Mouse (Mus musculus) gastrocnemius, postnatal 25 days (tissue): Measurements from ENCODE around the gene Zbtb2. TPM values are rescaled to one million over a fixed set of nuclear protein-coding genes. Genes with fewer than 3 reads are reported as not detected.

Source experiments
- DNase-seq: peaks from one replicate; pipeline ENCODE4 v3.0.0; 2022
- total RNA-seq, 2 experiments: library from RNA; stranded (reverse); gene quantifications; 1 replicate in 1 of 2; 2 replicates in 1 of 2; pipeline ENCODE4 v1.2.3; 2021

Zbtb2 gene
- total RNA-seq, 2 experiments from 2014 or later, result 4.6 to 4.8 TPM

DNA sequence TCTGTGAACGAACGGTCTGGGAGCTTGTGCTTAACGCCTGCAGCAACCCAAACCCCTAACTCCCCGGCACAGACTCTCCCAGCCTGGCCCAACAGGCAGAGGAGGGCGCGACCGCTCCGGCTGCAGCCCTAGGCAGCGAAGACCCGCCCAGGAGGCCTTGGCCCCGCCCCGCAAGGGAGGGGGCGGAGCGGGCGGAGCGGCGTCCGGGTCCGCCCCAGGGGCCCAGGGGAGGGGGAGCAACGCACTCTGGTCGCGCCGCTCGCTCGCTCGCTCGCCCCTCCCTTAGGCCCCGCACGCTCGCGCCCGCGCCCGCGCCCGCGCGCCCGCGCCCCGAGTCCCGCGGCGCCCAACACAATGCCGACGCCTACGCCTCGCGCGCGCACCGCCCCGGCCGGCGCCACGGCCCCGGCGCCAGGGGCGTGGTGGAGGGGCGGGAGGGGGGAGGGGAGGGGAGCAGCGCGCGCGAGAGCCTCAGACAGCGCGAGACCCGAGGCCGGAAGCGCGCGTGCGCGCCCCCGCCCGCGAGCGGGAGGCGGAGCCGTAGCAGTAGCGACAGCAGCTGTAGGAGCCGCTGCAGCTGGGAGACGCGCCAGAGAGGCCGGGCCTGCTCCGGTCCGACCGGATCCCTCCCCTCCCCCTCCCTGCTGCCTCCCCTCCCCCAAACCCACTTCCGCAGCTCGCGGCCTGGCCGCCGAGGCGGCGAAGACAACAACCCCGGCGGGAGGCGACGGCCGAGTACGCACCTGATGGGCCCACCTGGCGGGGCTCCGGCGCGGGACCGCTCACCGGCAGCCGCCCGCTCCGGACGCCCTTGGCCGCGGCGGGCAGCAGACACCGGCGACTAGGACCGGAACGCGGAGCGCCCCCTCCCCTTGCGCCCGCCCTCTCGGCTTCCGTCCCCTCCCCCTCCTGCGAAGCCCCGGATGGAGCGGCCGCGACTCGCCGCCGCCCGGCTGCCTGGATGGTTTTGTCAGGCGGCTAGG is 1.0 kb downstream of the Zbtb2 start:
- DNase-seq, result peak; percentile 97

DNA sequence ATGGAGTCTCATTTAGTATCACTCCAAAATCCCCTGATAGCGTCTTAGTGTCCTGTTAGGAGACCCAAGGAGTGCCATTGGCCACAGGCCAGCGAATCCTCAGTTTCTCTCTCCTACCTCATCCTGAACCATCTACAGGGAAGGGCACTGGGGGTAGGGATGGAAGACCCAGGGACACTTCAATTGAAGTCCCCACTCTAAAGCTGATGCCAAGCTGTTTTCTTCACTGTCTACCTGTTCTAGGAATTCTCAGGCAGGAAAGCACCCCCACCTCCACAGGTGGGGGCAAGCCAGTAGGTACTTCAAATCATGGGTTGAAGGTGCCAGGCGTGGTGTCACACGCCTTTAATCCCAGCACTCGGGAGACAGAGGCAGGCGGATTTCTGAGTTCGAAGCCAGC is 3.7 kb downstream of the Zbtb2 start:
- no peak for DNase-seq

DNA sequence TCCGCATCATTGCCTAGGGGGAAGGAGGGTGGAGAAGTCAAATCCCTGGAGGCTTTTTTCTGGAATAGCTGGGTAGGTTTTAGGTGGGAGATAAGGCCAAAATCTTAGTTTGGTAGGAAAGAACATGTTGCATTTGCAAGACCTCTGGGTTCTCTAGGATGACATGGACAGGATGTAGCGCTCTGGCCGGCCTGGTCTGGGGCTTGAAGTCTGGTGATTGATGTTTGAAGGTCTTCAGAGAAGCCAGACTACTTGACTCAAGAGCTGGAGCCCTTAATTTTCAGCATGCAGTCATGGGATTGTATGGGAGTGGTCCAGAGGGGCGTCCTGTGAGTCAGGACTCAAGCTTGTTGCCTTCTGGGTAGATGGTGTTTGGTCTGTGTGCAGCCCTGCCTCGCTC is 7.2 kb downstream of the Zbtb2 start:
- no peak for DNase-seq

DNA sequence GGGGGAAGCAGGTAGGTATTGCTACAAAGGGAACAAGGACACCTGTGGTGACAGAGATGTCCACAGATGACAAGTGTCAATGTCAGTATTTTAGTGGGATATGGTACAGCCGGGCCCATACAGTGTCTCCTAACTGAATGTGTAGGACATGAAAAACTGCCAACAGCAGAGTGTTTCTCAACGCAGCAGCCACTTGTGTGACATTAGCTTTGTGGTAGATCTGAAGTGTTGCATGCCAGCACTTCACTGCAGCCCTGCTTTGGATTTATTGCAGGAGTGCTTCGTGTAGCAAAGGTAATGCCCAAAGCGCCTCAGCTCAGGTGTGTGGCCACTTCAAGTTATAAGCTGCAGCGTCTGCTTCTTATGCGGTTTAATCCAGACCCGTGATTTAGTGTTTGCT is 11.0 kb downstream of the Zbtb2 start:
- DNase-seq, result no peak

DNA sequence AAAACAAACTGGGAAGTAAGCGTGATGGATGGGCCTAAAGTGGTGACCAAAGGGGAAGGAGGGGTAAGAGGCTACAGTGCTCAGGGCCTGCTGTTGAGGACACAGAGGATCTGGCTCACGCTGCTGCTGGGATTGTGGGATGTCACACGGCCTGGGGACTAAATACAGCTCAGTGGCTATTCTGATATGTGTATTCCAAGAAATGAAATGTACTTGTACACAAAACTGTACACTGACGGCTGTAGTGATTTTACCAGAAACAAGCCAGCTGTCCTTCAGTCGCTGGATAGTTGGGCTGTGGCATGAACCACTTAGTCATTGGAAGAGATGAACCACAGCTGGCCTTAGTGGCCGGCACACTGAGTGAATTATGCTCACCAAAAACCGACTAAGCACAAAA is 11.4 kb downstream of the Zbtb2 start:
- no peak for DNase-seq

DNA sequence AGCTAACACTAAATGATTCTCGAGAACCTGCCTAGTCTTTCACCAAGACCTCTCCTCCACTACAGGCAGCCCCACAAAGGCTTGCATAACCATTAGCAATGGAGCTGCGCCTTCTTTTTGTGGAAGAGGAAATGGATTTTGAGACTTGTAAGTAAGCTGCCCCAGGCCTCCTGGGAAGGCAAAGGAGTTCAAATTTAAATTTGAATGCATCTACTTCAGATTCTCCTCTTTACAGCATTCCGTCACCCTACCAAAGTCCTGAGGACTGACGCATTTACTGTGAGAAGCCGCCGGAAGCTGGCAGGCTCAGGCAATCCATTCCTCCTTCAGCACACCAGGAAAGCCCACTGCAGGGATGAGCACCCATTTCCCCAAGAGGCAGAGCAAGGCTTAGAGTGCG is 12.6 kb downstream of the Zbtb2 start:
- DNase-seq, result no peak

DNA sequence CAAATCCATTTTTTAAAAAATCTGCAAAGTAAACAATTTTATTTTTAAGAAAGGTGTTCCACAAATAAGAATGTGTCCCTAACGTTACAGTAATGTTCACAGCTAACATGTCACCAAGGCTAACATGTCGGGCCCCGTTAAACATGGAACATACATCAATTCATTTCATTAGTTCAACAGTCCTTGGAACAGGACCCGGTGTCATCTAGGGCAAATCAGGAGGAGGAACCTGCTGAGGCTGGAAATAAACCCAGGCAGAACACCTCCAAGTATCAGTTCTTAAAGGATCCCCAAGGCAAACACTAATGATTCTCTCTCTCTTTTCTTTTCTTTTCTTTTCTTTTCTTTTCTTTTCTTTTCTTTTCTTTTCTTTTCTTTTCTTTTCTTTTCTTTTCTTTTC is 13.2 kb downstream of the Zbtb2 start:
- no peak for DNase-seq

DNA sequence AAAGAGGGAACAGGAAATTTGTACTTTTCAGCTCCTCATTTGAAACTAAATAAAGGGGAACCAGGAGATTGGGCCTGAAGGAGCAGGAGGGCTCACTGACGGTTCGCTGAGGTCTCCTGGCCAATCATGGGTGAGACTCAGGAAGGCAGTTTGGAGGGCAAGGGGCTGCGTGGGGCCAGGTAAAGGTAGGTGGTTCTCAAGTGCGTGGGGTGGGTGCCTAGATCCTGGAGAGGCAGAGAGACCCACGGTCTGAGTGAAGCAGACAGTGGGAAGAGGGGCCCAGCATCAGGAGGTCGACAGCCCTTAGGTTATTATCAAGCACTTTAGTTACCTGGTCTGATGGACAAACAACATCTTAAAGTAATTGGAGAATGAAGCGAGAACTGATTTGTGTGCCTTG is 13.7 kb downstream of the Zbtb2 start:
- no peak for DNase-seq

DNA sequence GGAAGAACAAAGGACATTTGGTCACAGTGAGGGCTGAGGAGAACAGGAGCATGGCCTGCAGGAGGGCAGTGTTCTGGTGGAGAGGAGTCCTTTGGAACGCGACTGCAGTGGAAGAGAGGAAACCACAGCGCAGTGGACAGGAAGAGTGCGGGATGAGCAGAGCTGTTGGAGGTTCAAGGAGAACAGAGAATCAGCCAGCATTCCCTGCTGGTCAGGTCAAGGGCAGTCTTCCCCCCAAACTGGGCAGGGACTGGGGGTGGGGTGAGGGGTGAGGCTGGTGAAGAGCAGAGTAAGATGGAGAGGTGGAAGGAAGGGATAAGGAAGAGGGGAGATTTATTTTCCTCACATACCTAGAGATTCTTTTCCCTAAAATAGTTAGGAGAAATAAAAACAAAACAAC is 14.3 kb downstream of the Zbtb2 start:
- no peak for DNase-seq

DNA sequence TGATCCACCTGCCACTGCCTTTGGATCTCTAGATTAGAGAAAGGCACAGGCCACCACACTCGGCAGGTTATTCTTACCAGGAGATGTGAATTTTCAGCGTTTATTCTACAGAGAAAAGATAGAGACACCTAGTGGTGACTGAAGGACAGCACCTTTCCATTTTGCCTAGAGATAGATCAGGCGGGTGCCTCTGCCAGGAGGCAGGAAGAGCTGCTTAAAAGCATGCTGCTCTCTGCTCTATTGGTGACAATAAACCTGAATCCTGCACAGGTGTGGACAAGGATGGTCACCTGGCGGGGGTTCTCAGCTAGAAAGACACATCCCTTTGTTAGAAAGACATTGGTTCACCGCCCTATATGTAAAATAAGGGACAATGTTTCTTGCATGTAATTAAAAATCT is 15.9 kb downstream of the Zbtb2 start:
- no peak for DNase-seq

DNA sequence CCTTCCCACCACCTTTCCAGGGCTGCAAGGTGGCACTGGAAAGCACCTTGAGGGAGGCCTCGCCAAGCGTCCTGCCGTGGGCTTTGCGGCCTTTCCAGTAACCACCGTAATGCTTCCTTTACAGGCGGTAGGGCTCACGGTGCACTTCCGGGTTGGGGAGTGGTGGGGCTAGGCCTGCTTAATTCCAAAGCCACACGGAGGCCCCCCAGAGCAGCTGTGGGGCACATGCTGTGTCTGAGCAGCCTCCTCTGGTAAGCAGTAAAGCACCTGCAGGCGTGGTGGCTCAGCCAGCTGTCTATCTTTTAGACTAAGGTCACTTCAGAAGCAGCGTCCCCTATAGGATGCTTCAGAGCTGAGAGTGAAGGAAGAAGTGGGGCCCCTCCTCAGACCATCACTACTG is 17.8 kb downstream of the Zbtb2 start:
- DNase-seq, result no peak

DNA sequence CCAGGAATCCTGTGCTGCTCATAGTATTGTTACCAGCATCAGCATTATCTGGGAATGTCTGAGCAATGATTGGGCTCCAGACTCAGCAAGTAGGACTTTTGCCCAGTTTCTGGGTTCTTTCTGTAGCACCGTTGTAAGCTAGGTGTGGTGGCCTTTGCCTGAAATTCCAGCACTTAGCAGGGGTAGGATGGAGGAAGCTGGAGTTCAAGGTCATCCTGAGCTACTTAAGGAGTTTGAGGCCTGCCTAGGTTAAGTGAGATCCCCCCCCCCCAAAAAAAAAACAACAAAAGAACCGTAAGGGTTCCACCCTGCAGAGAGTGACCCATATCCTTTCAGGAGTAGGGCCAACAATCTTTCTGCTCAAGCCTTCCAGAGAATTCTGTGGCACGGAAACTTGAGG is 23.3 kb downstream of the Zbtb2 start:
- DNase-seq, result no peak

DNA sequence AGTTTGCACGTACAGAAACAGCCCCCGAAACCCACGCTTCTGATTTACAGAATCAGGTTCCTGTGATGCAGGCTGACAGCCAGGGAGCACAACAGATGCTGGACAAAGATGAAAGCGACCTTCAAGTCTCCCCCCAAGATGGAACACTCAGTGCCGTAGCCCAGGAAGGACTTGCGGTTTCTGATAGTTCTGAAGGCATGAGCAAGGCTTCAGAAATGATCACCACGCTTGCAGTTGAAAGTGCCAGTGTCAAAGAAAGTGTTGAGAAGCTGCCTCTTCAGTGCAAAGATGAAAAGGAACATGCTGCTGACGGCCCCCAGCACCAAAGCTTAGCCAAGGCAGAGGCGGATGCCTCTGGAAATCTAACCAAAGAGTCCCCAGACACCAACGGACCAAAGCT is 30.5 kb downstream of the Zbtb2 start:
- no peak for DNase-seq

DNA sequence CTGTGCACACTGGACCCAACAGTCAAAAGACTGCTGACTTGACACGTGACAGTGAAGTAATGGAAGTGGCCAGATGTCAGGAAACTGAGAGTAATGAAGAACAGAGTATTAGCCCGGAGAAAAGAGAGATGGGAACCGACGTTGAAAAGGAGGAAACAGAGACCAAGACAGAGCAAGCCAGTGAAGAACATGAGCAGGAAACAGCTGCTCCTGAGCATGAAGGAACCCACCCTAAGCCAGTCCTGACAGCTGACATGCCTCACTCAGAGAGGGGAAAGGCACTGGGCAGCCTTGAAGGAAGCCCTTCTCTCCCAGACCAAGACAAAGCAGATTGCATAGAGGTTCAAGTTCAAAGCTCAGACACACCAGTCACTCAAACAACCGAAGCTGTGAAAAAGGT is 31.3 kb downstream of the Zbtb2 start:
- DNase-seq, result no peak

DNA sequence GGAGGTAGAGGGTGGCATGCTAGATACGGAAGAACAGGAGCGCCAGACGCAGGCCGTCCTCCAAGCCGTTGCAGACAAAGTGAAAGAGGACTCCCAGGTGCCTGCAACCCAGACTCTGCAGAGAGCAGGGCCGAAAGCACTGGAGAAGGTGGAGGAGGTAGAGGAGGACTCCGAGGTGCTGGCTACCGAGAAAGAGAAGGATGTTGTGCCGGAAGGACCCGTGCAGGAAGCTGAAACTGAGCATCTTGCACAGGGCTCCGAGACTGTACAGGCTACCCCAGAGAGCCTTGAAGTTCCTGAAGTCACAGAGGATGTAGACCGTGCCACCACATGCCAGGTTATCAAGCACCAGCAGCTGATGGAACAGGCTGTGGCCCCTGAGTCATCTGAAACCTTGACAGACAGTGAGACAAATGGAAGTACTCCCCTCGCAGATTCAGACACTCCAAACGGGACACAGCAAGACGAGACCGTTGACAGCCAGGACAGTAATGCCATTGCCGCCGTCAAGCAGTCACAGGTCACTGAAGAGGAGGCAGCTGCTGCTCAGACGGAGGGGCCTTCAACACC is 31.9 kb downstream of the Zbtb2 start:
- DNase-seq, result no peak

DNA sequence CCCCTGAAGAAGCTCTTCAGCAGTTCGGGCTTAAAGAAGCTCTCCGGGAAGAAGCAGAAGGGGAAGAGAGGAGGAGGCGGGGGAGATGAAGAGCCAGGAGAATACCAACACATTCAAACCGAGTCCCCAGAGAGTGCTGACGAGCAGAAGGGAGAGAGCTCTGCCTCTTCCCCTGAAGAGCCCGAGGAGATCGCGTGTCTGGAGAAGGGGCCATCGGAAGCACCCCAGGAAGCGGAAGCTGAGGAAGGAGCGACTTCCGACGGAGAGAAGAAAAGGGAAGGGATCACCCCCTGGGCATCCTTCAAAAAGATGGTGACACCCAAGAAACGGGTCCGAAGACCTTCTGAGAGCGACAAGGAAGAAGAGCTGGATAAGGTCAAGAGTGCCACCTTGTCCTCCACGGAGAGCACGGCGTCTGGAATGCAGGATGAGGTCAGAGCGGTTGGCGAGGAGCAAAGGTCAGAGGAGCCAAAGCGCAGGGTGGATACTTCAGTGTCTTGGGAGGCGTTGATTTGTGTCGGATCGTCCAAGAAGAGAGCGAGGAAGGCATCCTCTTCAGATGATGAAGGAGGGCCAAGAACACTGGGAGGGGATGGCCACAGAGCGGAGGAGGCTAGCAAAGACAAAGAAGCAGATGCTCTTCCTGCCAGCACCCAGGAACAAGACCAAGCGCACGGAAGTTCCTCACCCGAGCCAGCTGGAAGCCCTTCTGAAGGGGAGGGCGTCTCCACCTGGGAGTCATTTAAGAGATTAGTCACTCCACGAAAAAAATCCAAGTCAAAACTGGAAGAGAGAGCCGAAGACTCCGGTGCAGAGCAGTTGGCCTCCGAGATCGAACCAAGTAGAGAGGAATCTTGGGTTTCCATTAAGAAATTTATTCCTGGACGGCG is 33.3 kb downstream of the Zbtb2 start:
- peak; percentile 62 for DNase-seq

DNA sequence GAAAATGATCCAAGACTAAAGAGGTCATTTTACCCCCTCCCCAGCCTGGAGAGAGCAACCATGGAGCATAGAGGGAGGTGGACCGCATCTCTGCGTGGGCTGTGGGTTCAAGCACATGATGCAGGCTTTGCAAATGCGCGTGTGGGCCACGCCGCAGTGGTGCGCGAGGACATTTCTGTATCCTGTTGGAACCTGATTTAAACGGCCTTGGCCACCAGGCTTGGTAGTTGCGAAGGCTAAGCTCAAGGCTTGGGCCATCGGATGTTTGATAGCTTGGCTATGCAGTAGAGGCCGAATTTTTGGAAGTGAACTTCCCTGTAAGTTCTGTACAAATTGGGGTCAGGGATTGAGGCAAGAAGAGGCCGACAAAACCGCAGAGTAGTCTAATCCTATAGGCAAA is 40.3 kb downstream of the Zbtb2 start:
- no peak for DNase-seq

DNA sequence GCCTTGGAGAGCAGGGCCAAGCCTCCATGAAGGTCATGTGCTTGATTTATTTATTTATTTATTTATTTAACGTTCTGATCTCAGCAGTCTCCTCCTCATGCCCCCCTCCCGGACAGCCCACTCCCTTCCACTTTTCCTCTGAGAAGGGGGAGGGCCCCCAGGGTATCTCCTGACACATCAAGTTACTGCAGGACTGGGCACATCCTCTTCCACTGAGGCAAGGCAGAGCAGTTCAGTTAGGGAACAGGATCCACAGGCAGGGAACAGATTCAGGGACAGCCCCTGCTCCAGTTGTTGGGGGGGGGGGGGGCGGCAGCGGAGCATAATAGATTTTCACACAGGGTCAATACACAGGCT is 40.8 kb downstream of the Zbtb2 start:
- no peak for DNase-seq

DNA sequence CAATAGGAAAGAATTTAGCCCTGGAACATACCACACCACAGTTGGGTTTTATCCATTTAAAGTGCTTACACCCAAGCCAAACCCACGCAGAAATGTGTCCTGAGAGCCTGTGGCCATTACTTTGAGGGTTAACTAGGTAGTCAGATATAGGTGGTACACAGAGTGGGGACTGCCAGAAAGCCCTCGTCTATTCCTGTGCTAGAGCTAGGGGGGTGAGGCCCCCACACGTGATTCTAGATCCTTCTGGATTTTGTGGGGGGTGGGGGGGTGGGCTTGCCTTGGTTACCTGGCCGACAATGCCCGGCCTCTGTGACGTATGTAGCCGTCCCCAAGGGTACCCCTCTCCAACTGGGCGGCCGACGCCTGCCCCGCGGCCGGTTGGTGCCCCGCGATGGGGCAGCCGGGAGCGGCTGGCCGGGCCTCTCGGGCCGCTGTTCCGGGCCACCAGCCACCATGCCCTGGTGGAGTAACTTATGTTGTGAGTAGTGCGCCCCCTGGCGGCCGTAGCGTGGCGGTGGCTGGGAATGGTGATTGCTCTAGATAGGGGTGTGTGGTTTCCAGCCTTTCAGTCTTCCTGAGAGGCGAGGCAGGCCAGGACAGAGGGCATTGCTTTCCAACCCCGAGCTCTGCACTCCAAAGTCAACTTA is 41.3 kb downstream of the Zbtb2 start:
- DNase-seq, result peak; percentile 82

DNA sequence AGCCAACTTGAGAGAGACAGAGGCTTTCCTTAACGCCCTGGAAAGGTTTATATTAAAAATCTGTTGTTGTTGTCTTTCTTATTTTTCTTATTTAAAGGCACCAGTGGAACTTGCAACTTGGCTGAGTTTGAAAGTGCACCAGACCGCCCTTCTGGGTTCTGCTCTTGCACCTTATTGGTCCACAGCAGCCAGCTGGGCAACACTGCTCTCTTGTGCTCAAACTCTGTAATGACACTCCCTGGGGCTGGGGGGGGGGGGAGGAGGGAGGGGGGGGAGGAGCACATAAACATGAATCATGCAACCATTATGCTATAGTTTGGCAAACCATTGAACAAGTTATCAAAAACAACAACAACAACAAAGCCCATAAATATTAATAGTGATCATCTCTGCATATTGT is 46.5 kb downstream of the Zbtb2 start:
- peak; percentile 44 for DNase-seq

DNA sequence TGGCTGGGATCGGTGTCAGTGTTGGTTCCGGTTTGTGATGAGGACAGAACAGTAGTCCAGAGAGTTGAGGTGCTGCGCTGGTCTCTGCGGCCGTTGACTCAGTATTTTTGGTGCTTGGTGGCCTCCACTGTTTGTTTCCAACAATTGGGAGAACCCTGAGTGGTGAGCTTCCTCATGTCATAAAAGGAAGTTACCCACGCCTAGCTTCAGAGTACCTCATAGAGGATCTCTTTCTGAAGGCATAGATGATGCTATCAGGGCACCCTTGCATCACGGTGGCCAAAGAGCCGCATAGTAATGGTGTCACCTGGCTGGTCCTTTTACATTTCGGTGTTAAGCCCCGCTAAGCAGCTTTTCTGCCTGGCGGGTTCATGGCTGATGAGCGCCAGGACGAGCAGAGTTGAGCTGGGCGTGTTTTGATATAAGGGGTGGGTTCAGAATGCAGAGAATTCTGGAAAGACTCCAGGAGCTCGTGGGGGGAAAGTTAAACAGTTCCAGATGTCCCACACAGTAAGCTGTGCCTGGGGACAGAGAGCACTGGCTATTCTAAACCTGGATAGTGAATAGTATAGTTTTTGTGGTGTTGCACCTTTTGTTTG is 48.9 kb downstream of the Zbtb2 start:
- DNase-seq, result peak; percentile 34
